Mouse (Mus musculus) cortical plate, adult 2 months (tissue): ENCODE measurements around the gene Bpifb6.

ENCODE experiments used
- CTCF ChIP-seq: fragments of 200-500 bp; IDR thresholded peaks from 2 replicates; pipeline ENCODE4 v1.5.1; 2011; ENCODE audit warnings: mild to moderate bottlenecking, control low read depth, low read length; ENCODE audit not compliant: insufficient read depth; ENCODE audit errors: extremely low read depth
- POLR2A ChIP-seq: fragments of 200-500 bp; IDR thresholded peaks from 2 replicates; pipeline ENCODE4 v1.6.1; 2011; ENCODE audit warnings: mild to moderate bottlenecking, low read length, control low read depth; ENCODE audit not compliant: insufficient read depth; ENCODE audit errors: extremely low read depth

DNA sequence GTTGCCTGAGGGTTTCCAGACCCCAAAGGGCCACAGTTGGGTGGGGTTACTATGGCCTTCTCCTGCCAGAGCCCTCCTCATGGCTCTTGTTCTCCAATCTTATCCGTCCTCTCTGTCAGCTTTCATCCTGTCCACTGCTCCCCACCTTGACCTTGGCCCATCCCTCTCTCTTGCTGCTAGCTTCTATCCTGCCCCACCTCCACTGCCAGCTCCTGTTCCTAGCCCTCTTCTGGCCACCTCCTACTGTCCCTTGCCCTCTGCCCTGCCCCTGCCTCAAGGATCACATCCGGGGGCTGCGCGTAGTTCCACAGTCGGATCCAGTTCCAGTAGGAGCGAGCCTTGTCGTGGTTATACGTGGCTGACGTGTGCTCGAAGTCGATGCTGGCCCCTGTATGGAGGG, 39.9 kb upstream of the Bpifb6 start:
- TF ChIP-seq POLR2A (no peak), CTCF (no peak)
